Mouse (Mus musculus) limb, embryonic 12.5 days (tissue): ENCODE measurements around the gene Pin4. TPM values are rescaled to one million over a fixed set of nuclear protein-coding genes. Genes with fewer than 3 reads are reported as not detected.

ENCODE experiments used
- ATAC-seq: fragments of 200-750 bp; cut with Nextera tagmentation; 2 replicates; pipeline ENCODE4 v1.8.0; 2017; ENCODE audit warnings: low read depth, moderate TSS enrichment; ENCODE audit not compliant: insufficient number of reproducible peaks, insufficient read depth, low FRiP score, low TSS enrichment
- H3K27ac ChIP-seq: fragments of 300-500 bp; sonication (generic); 2 replicates; pipeline ENCODE4 v1.5.1; 2016; ENCODE audit warnings: mild to moderate bottlenecking, moderate library complexity
- H3K27me3 ChIP-seq: fragments of 300-500 bp; sonication (generic); 2 replicates; pipeline ENCODE4 v1.6.1; 2016; ENCODE audit warnings: mild to moderate bottlenecking, moderate library complexity
- H3K36me3 ChIP-seq: fragments of 300-500 bp; sonication (generic); 2 replicates; pipeline ENCODE4 v1.6.1; 2016; ENCODE audit warnings: mild to moderate bottlenecking, moderate library complexity
- H3K4me1 ChIP-seq: fragments of 300-500 bp; sonication (generic); replicated peaks from 2 replicates; pipeline ENCODE4 v1.6.1; 2016
- H3K4me2 ChIP-seq: fragments of 300-500 bp; sonication (generic); 2 replicates; pipeline ENCODE4 v1.6.1; 2016; ENCODE audit warnings: mild to moderate bottlenecking, moderate library complexity
- H3K4me3 ChIP-seq: fragments of 300-500 bp; sonication (generic); replicated peaks from 2 replicates; pipeline ENCODE4 v1.5.1; 2016; ENCODE audit warnings: mild to moderate bottlenecking
- H3K9ac ChIP-seq: fragments of 300-500 bp; sonication (generic); replicated peaks from 2 replicates; pipeline ENCODE4 v1.6.1; 2016; ENCODE audit warnings: mild to moderate bottlenecking, moderate library complexity
- H3K9me3 ChIP-seq: fragments of 300-500 bp; sonication (generic); 2 replicates; pipeline ENCODE4 v1.6.1; 2016; ENCODE audit warnings: mild to moderate bottlenecking, moderate library complexity
- WGBS: fragments of 180-500 bp; shearing (Covaris S2); methylation state at CpG from one replicate; pipeline ENCODE4 v1.1.7; 2016; 5-methylcytosine and 5-hydroxymethylcytosine counted together
- polyA plus RNA-seq: library from polyadenylated mRNA; unstranded; fragments of >200 nt; fragmentation: Nextera tagmentation; extraction: Ambion mirVana; gene quantifications from 2 replicates; pipeline ENCODE4 v1.2.1, GENCODE M21; 2016

The Pin4 gene
- 69.9 and 73.6 TPM in 2 replicates for polyA plus RNA-seq

- Histone ChIP-seq H3K27ac (no peak within 1 kb of the TSS), H3K27me3 (peaks cover 15% of the 10 kb centered on the region; the same call in 1 of the 2 replicates)
- 17% methylated on average over 30 of the region's 30 CpGs for WGBS
Observed at GRCm38 (mm10) chrX:102119042-102119864, at the start of gene Pin4. TSS of gene Pin4 (plus strand) at chrX:102119447.

GRCm38 (mm10) chrX:102070591-102071471, 48.4 kb upstream of the Pin4 start, which contains the start of gene Rtl5:
TSS of gene Rtl5 (minus strand) at chrX:102071304.
- H3K27me3 ChIP-seq, result peaks cover 79% of the 10 kb centered on the region
- peaks cover 5% of the 10 kb centered on the region; the same call in 1 of the 2 replicates for H3K4me1 ChIP-seq
- no peaks in the 10 kb centered on the region for H3K9me3 ChIP-seq
- peak; percentile 90 for ATAC-seq
- peak within 1 kb of the TSS; percentile 87 for H3K27ac ChIP-seq
- no peaks in the 10 kb centered on the region for H3K36me3 ChIP-seq
- peak within 1 kb of the TSS; percentile 48 for H3K4me3 ChIP-seq
- WGBS, result 20% methylated on average over 60 of the region's 61 CpGs
- peak within 1 kb of the TSS; percentile 62 for H3K4me2 ChIP-seq
- H3K9ac ChIP-seq, result peak within 1 kb of the TSS; percentile 60

More at GRCm38 (mm10) chrX:102119042-102119864, at the start of gene Pin4:
- Histone ChIP-seq H3K4me1 (no peaks in the 10 kb centered on the region), H3K9me3 (no peaks in the 10 kb centered on the region), H3K9ac (peak within 1 kb of the TSS; percentile 65), H3K4me3 (peak within 1 kb of the TSS; percentile 60), H3K36me3 (peaks cover 19% of the 10 kb centered on the region), H3K4me2 (peak within 1 kb of the TSS; percentile 69)
- ATAC-seq, result peak; percentile 99

DNA sequence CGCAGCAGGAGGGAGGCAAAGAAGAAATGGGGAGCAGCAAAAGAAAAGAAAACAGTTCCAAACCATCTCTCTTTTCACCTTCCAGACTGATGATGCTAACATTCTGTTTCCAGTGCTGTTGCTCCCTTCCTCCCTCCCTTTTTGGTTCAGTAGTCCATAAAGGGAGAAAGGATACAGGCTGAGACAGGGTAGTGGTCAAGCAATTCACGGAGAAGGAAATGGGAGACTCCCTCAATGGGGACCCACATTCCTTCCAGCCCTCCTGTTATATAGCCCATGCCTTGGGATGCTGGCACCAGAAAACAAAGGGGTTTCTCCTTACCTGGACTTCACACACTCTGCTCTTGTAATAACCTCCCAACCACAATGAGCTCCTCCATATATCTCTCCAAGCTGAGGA, 47.7 kb upstream of the Pin4 start:
- ATAC-seq, result peak; percentile 23; the same call in 1 of the 2 replicates
- Histone ChIP-seq H3K4me2 (peak overlapping the region; percentile 62), H3K4me3 (peak overlapping the region; percentile 48), H3K36me3 (no peaks in the 10 kb centered on the region), H3K4me1 (peaks cover 5% of the 10 kb centered on the region; the same call in 1 of the 2 replicates), H3K27ac (peak overlapping the region; percentile 87), H3K27me3 (peaks cover 74% of the 10 kb centered on the region), H3K9me3 (no peaks in the 10 kb centered on the region), H3K9ac (0 out of 2 replicates have a peak overlapping the region, but pooled peaks have one; percentile 34)
- 14% methylated on average over 2 of the region's 2 CpGs for WGBS

DNA sequence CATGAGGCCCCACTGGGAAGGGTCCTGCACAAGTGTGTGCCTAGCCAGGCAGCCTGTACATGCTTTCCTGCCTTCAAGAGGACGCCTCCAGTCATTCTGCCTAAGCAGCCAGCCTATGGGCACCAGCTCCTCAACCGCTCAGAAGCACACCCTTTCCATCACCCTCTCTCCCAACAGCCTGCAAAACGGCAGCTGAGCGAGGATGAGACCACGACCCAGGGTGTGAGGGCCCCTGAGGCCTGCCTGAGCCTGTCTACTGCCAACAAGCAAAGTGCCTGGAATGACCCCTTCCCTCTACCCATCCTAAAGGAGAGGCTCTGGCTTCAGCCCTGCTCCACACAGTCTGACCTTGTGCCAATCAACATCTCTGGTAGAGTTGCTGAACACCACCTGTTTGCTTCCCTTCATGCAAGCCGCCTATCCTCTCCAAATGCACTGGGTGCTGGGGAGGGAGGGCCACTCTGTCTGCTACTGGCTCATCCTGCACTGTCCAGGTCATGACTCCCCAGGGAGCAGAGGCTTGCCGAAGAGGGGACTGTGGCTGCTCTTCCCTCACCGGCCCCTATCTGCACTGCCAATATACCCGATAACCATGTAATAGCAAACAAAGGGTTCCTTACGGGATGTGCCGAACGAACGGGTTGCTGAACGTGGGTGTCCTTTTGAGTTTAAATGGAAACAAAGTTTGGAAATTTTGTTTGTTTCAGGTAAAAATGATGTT, 45.5 kb upstream of the Pin4 start:
- Histone ChIP-seq H3K36me3 (peaks cover 9% of the 10 kb centered on the region; the same call in 1 of the 2 replicates), H3K4me2 (no peak overlapping the region), H3K9me3 (no peaks in the 10 kb centered on the region), H3K9ac (no peak overlapping the region), H3K27me3 (peaks cover 73% of the 10 kb centered on the region), H3K27ac (no peak overlapping the region), H3K4me3 (no peak overlapping the region), H3K4me1 (peaks cover 5% of the 10 kb centered on the region; the same call in 1 of the 2 replicates)
- 90% methylated on average over 14 of the region's 14 CpGs for WGBS
- ATAC-seq, result no peak

- no peak overlapping the region for H3K4me3 ChIP-seq
- no peak overlapping the region for H3K9ac ChIP-seq
- H3K36me3 ChIP-seq, result peaks cover 15% of the 10 kb centered on the region; the same call in 1 of the 2 replicates
- H3K9me3 ChIP-seq, result no peaks in the 10 kb centered on the region
- peaks cover 70% of the 10 kb centered on the region for H3K27me3 ChIP-seq
- WGBS, result 86% methylated on average over 5 of the region's 5 CpGs
- H3K4me2 ChIP-seq, result no peak overlapping the region
- 0 out of 2 replicates have a peak overlapping the region, but pooled peaks have one; percentile 7 for H3K27ac ChIP-seq
- no peak for ATAC-seq
- peaks cover 5% of the 10 kb centered on the region; the same call in 1 of the 2 replicates for H3K4me1 ChIP-seq
Observed at GRCm38 (mm10) chrX:102074435-102074834, 44.8 kb upstream of the Pin4 start.

DNA sequence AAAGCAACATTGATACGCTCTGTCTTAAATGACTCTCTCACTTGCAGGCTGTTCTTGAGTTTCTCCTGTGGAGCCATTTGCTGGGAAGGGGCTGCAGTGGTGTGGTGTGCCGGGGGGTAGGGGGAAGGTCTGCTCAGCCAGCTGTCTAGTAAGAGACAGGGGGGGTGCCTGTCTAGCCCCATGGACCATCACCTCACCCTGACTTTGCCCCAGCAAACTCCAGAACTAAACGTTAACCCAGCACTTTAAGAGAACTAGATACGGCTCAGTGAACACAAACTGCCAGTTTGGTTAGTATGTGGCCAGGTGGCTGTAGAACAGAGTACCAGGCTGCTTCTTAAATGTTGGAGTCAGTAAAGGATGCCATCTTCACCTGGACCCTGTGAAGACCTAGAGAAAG, 44.1 kb upstream of the Pin4 start:
- Histone ChIP-seq H3K27me3 (peaks cover 64% of the 10 kb centered on the region), H3K4me3 (no peak overlapping the region), H3K36me3 (peaks cover 21% of the 10 kb centered on the region; the same call in 1 of the 2 replicates), H3K9ac (no peak overlapping the region), H3K27ac (no peak overlapping the region), H3K9me3 (no peaks in the 10 kb centered on the region), H3K4me2 (no peak overlapping the region), H3K4me1 (peaks cover 5% of the 10 kb centered on the region; the same call in 1 of the 2 replicates)
- ATAC-seq, result no peak
- 78% methylated on average over 4 of the region's 4 CpGs for WGBS

DNA sequence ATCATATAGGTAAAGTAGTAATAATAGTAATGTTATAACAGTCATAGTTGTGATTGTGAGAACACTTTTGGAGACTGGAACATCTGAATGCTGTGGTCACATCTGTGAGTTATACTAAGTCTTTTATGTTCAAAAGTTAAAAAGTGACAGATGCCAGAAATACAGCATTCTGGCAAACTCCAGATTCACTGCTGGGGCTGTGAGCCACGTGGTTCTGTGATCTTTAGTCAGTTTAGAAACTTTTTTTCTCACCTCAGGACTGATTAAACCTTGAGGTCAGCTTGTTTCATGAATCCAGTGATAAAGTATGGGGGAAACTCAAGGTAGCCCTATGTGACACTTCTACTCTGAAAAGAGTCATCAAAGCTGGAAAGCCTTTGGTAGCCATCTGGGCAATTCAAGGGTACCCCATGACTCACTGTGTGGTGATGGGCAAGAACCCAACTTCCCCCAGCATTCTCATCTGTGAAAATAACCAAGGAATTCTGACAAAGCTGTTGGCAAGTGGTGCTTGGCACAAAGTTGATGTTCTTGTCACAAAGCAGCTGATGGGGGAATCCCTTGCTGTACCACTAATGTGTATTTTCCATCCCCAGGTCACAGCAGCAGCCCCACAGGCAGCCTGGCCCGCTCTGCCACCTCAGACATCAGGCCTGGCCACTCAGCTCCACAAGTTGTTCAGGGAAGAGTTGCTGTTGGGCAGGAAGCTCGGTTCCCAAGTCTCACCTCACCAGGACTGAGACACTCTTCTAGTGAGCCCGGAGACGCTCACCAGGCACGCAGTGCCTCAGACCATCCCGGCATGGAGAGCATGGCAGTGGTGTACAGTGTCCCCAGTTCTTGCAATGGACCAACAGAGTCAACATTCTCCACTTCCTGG, 42.1 kb upstream of the Pin4 start:
- H3K27me3 ChIP-seq, result peaks cover 49% of the 10 kb centered on the region
- no peak overlapping the region for H3K4me2 ChIP-seq
- no peaks in the 10 kb centered on the region for H3K9me3 ChIP-seq
- H3K9ac ChIP-seq, result no peak overlapping the region
- peaks cover 21% of the 10 kb centered on the region; the same call in 1 of the 2 replicates for H3K36me3 ChIP-seq
- H3K27ac ChIP-seq, result no peak overlapping the region
- H3K4me1 ChIP-seq, result peaks cover 12% of the 10 kb centered on the region
- H3K4me3 ChIP-seq, result no peak overlapping the region
- 82% methylated on average over 7 of the region's 7 CpGs for WGBS
- no peak for ATAC-seq

- H3K4me1 ChIP-seq, result peaks cover 18% of the 10 kb centered on the region
- 53% methylated on average over 10 of the region's 10 CpGs for WGBS
- ATAC-seq, result no peak
- H3K4me3 ChIP-seq, result no peak overlapping the region
- H3K36me3 ChIP-seq, result peaks cover 27% of the 10 kb centered on the region; the same call in 1 of the 2 replicates
- H3K9me3 ChIP-seq, result no peaks in the 10 kb centered on the region
- no peak overlapping the region for H3K9ac ChIP-seq
- H3K27ac ChIP-seq, result peak overlapping the region; percentile 78
- H3K27me3 ChIP-seq, result peaks cover 46% of the 10 kb centered on the region
- no peak overlapping the region for H3K4me2 ChIP-seq
Observed at GRCm38 (mm10) chrX:102081076-102081475, 38.2 kb upstream of the Pin4 start.

GRCm38 (mm10) chrX:102081573-102082279, 37.5 kb upstream of the Pin4 start:
- peaks cover 27% of the 10 kb centered on the region; the same call in 1 of the 2 replicates for H3K36me3 ChIP-seq
- H3K4me1 ChIP-seq, result peaks cover 18% of the 10 kb centered on the region
- peaks cover 46% of the 10 kb centered on the region for H3K27me3 ChIP-seq
- H3K4me3 ChIP-seq, result no peak overlapping the region
- WGBS, result 38% methylated on average over 7 of the region's 7 CpGs
- H3K4me2 ChIP-seq, result no peak overlapping the region
- ATAC-seq, result peak; percentile 87
- H3K9ac ChIP-seq, result 0 out of 2 replicates have a peak overlapping the region, but pooled peaks have one; percentile 1
- H3K27ac ChIP-seq, result peak overlapping the region; percentile 78
- H3K9me3 ChIP-seq, result no peaks in the 10 kb centered on the region
